Mouse (Mus musculus) cerebral cortex, adult 2 months (tissue): ENCODE results near the gene Klk12.

Experiments used
- WGBS: fragments of 180-500 bp; shearing (Covaris S2); methylation state at CpG from one replicate; pipeline ENCODE4 v1.1.7; 2018; 5-methylcytosine and 5-hydroxymethylcytosine counted together

Klk12 gene

GRCm38 (mm10) chr7:43768597-43768996 lies at the start of gene Klk12:
Klk12 (plus strand) TSS chr7:43768897.
- WGBS: 83% methylated on average over 4 of the region's 4 CpGs

GRCm38 (mm10) chr7:43747788-43748187 lies 20.9 kb upstream of the Klk12 start:
- 34% methylated on average over 1 of the region's 1 CpGs for WGBS

- 40% methylated on average over 2 of the region's 2 CpGs for WGBS
These were observed 15.9 kb upstream of the Klk12 start for GRCm38 (mm10) chr7:43752806-43753205.

GRCm38 (mm10) chr7:43766484-43766883 lies 2.2 kb upstream of the Klk12 start:
- 42% methylated on average over 8 of the region's 8 CpGs for WGBS

GRCm38 (mm10) chr7:43769636-43770035 lies 939 bp downstream of the Klk12 start:
- 89% methylated on average over 8 of the region's 8 CpGs for WGBS

- WGBS: 96% methylated on average over 10 of the region's 10 CpGs
These were observed 2.0 kb downstream of the Klk12 start for GRCm38 (mm10) chr7:43770701-43771100.

- WGBS: 95% methylated on average over 6 of the region's 6 CpGs
These were observed 3.2 kb downstream of the Klk12 start for GRCm38 (mm10) chr7:43771916-43772315.

GRCm38 (mm10) chr7:43772901-43773300 lies 4.2 kb downstream of the Klk12 start:
- WGBS: 85% methylated on average over 3 of the region's 3 CpGs

GRCm38 (mm10) chr7:43774364-43774763 lies 5.7 kb downstream of the Klk12 start, which contains the start of gene Klk11:
Klk11 (plus strand) TSS chr7:43774604.
- 96% methylated on average over 5 of the region's 5 CpGs for WGBS

GRCm38 (mm10) chr7:43774802-43775201 lies 6.1 kb downstream of the Klk12 start:
- WGBS: 83% methylated on average over 6 of the region's 6 CpGs

GRCm38 (mm10) chr7:43775311-43776057 lies 6.8 kb downstream of the Klk12 start:
- 69% methylated on average over 7 of the region's 7 CpGs for WGBS

- WGBS: 89% methylated on average over 5 of the region's 5 CpGs
These were observed 7.8 kb downstream of the Klk12 start for GRCm38 (mm10) chr7:43776506-43776905.

- 91% methylated on average over 12 of the region's 12 CpGs for WGBS
These were observed 8.7 kb downstream of the Klk12 start for GRCm38 (mm10) chr7:43777423-43777822.

- 95% methylated on average over 10 of the region's 10 CpGs for WGBS
These were observed 9.7 kb downstream of the Klk12 start for GRCm38 (mm10) chr7:43778176-43778970.

GRCm38 (mm10) chr7:43780241-43780640 lies 11.5 kb downstream of the Klk12 start:
- WGBS: 35% methylated on average over 6 of the region's 6 CpGs

- whole genome bisulfite sequencing: 41% methylated on average over 5 of the region's 5 CpGs
These were observed 12.0 kb downstream of the Klk12 start, which contains the start of gene Klk10 for GRCm38 (mm10) chr7:43780746-43781145. Klk10 (plus strand) TSS chr7:43781035.

- 93% methylated on average over 11 of the region's 11 CpGs for WGBS
These were observed 12.8 kb downstream of the Klk12 start for GRCm38 (mm10) chr7:43781541-43781940.

- WGBS: 18% methylated on average over 36 of the region's 36 CpGs
These were observed 13.9 kb downstream of the Klk12 start for GRCm38 (mm10) chr7:43782275-43783265.

- WGBS: 97% methylated on average over 1 of the region's 1 CpGs
These were observed 16.6 kb downstream of the Klk12 start for GRCm38 (mm10) chr7:43785286-43785685.

GRCm38 (mm10) chr7:43788096-43788495 lies 19.4 kb downstream of the Klk12 start:
- 48% methylated on average over 3 of the region's 3 CpGs for WGBS

- 56% methylated on average over 2 of the region's 2 CpGs for WGBS
These were observed 20.6 kb downstream of the Klk12 start for GRCm38 (mm10) chr7:43789295-43789694.

GRCm38 (mm10) chr7:43791591-43791990 lies 22.9 kb downstream of the Klk12 start, which contains the start of gene Klk9:
Klk9 (plus strand) TSS chr7:43791891.
- 83% methylated on average over 7 of the region's 7 CpGs for WGBS
